Mouse (Mus musculus): ENCODE results near the gene Pgrmc1. TPM values are rescaled to one million over a fixed set of nuclear protein-coding genes. Genes with fewer than 3 reads are reported as not detected.

Pgrmc1 gene
- polyA plus RNA-seq, 1 experiment from 2014 or later: 240 TPM

DNA sequence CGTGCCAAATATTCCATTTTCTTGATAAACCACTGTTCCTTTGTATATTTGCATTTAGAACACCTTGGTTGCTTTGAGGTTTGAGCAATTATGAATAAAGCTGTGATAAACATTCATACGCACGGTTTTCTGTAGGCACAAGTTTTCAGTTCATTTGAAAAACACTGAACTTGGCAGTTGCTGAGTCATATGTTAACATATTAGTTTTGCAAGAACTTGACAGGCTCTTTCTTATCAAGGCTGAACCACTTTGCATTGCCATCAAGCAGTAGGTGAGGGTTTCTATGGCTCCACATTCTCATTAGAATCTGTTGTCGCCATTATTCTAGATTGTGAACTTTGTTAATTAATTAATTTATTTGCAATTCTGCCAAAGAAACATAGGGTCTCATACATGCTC, 37.8 kb upstream of the Pgrmc1 start:
- no peak for TF ChIP-seq CTCF (IDR thresholded peaks at IDR 0.05; ENCODE audit: low read depth)
- no peak for TF ChIP-seq EP300 (optimal IDR thresholded peaks at IDR 0.05)
- ATAC-seq (ENCODE audit: low FRiP score, low TSS enrichment): no peak
- H3K4me3 ChIP-seq (ENCODE audit: low read depth, low read length): no peak overlapping the region
- no peak overlapping the region for H3K27ac ChIP-seq (replicated peaks)
- H3K4me2 ChIP-seq (replicated peaks; ENCODE audit: low read depth): no peak overlapping the region
- no peaks in the 10 kb centered on the region for H3K27me3 ChIP-seq (ENCODE audit: control insufficient read depth, insufficient read depth, low read length)
- no peak overlapping the region for H3K9ac ChIP-seq (ENCODE audit: low read length)
- H3K36me3 ChIP-seq (ENCODE audit: control insufficient read depth, insufficient read depth, low read length): no peaks in the 10 kb centered on the region
- 55% methylated on average over 4 of the region's 4 CpGs for WGBS
- no peaks in the 10 kb centered on the region for H3K9me3 ChIP-seq (ENCODE audit: control insufficient read depth, low read length)
- no peak for DNase-seq (ENCODE audit: low spot score)
- no peaks in the 10 kb centered on the region for H3K4me1 ChIP-seq (replicated peaks; ENCODE audit: control insufficient read depth, insufficient read depth)

DNA sequence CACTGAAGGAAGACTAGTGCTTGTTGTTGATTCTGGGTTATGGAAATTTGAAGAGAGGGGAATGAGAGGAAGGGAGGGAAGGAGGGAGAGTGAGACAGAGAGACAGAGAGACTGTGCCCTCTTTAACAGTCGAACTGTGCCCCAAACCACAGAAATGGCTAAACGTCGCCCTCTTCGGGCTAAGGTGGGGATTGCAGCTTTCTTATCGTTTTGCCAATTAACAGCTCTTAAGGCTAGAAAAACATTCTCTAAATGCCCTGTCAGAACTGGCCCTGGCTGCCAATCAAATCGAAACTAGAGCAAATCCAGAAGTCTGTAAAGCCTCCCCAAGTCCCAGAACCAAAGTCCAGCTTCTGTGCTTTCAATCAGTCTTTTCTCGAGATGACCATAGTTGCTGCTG, 36.4 kb upstream of the Pgrmc1 start:
- 7% methylated on average over 7 of the region's 7 CpGs for WGBS
- ATAC-seq (ENCODE audit: low FRiP score, low TSS enrichment): no peak

DNA sequence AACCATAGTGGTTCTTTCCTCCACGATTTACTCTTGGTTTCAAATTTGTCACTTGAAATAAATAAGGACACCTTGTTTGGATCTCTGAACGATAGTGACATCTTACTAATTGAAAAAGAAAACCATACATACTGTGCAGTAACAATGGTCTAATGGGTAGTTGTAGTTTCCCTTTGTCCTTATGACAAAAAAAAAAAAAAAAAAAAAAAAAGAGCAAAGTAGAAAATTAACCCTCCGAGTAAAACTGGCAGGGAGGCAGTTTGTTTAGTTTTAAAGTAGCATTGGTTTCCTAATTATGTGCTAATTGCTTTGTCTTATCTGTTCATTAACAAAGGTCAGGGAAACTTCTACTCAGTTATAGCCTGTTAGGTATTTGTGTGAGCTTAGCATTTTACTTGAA, 35.9 kb upstream of the Pgrmc1 start:
- H3K4me2 ChIP-seq (replicated peaks; ENCODE audit: low read depth): no peak overlapping the region
- TF ChIP-seq EP300 (optimal IDR thresholded peaks at IDR 0.05) (no peak), CTCF (IDR thresholded peaks at IDR 0.05; ENCODE audit: low read depth) (no peak)

More for the DNA sequence above, 36.4 kb upstream of the Pgrmc1 start:
- Histone ChIP-seq H3K36me3 (ENCODE audit: control insufficient read depth, insufficient read depth, low read length) (no peaks in the 10 kb centered on the region), H3K9ac (ENCODE audit: low read length) (no peak overlapping the region), H3K4me1 (replicated peaks; ENCODE audit: control insufficient read depth, insufficient read depth) (no peaks in the 10 kb centered on the region), H3K4me3 (ENCODE audit: low read depth, low read length) (no peak overlapping the region), H3K27me3 (ENCODE audit: control insufficient read depth, insufficient read depth, low read length) (no peaks in the 10 kb centered on the region), H3K4me2 (replicated peaks; ENCODE audit: low read depth) (no peak overlapping the region), H3K27ac (replicated peaks) (no peak overlapping the region), H3K9me3 (ENCODE audit: control insufficient read depth, low read length) (no peaks in the 10 kb centered on the region)
- no peak for TF ChIP-seq EP300 (optimal IDR thresholded peaks at IDR 0.05)
- TF ChIP-seq CTCF (IDR thresholded peaks at IDR 0.05; ENCODE audit: low read depth): peak; percentile 82
- DNase-seq (ENCODE audit: low spot score): peak; percentile 73

DNA sequence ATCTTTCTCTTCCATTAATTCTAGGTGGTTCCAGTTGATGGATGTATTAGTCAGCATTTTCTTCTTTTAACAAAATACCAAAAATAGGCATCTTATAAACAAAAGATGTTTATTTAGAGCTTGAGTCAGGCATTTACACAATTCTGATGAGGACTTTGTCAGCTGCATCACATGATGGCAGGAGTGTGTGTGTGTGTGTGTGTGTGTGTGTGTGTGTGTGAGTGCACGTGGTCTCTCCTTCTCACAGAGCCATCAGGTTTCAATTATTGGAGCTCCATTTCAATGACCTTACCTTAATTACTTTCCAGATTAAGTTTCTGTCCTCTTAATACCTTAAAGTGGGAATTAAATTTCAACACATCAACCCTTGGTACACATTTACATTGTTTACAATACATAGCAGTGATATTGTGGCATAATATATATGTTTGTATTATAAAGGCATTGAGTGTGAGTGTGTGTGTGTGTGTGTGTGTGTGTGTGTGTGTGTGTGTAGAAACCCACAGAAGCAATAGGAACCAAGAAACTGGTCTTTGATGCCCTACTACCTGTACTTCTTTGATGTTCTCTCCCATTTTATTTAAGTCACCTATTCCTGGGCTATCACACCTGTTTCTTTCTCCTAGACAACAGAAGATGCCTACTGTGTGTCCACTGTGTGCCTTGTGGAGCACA, 11.2 kb upstream of the Pgrmc1 start:
- Histone ChIP-seq H3K27ac (replicated peaks) (no peak overlapping the region), H3K4me2 (replicated peaks; ENCODE audit: low read depth) (no peak overlapping the region), H3K9me3 (ENCODE audit: control insufficient read depth, low read length) (no peaks in the 10 kb centered on the region), H3K4me3 (ENCODE audit: low read depth, low read length) (no peak overlapping the region), H3K4me1 (replicated peaks; ENCODE audit: control insufficient read depth, insufficient read depth) (no peaks in the 10 kb centered on the region), H3K27me3 (ENCODE audit: control insufficient read depth, insufficient read depth, low read length) (no peaks in the 10 kb centered on the region), H3K9ac (ENCODE audit: low read length) (no peak overlapping the region), H3K36me3 (ENCODE audit: control insufficient read depth, insufficient read depth, low read length) (no peaks in the 10 kb centered on the region)
- TF ChIP-seq CTCF (IDR thresholded peaks at IDR 0.05; ENCODE audit: low read depth): no peak
- TF ChIP-seq EP300 (optimal IDR thresholded peaks at IDR 0.05): no peak
- DNase-seq (ENCODE audit: low spot score) (no peak), ATAC-seq (ENCODE audit: low FRiP score, low TSS enrichment) (no peak)
- WGBS: 40% methylated on average over 1 of the region's 1 CpGs

More for the DNA sequence above, 35.9 kb upstream of the Pgrmc1 start:
- no peaks in the 10 kb centered on the region for H3K9me3 ChIP-seq (ENCODE audit: control insufficient read depth, low read length)
- no peak overlapping the region for H3K4me3 ChIP-seq (ENCODE audit: low read depth, low read length)
- no peak for DNase-seq (ENCODE audit: low spot score)
- H3K36me3 ChIP-seq (ENCODE audit: control insufficient read depth, insufficient read depth, low read length): no peaks in the 10 kb centered on the region
- 27% methylated on average over 3 of the region's 3 CpGs for WGBS
- ATAC-seq (ENCODE audit: low FRiP score, low TSS enrichment): no peak
- no peak overlapping the region for H3K9ac ChIP-seq (ENCODE audit: low read length)
- H3K27ac ChIP-seq (replicated peaks): no peak overlapping the region
- H3K27me3 ChIP-seq (ENCODE audit: control insufficient read depth, insufficient read depth, low read length): no peaks in the 10 kb centered on the region
- H3K4me1 ChIP-seq (replicated peaks; ENCODE audit: control insufficient read depth, insufficient read depth): no peaks in the 10 kb centered on the region

DNA sequence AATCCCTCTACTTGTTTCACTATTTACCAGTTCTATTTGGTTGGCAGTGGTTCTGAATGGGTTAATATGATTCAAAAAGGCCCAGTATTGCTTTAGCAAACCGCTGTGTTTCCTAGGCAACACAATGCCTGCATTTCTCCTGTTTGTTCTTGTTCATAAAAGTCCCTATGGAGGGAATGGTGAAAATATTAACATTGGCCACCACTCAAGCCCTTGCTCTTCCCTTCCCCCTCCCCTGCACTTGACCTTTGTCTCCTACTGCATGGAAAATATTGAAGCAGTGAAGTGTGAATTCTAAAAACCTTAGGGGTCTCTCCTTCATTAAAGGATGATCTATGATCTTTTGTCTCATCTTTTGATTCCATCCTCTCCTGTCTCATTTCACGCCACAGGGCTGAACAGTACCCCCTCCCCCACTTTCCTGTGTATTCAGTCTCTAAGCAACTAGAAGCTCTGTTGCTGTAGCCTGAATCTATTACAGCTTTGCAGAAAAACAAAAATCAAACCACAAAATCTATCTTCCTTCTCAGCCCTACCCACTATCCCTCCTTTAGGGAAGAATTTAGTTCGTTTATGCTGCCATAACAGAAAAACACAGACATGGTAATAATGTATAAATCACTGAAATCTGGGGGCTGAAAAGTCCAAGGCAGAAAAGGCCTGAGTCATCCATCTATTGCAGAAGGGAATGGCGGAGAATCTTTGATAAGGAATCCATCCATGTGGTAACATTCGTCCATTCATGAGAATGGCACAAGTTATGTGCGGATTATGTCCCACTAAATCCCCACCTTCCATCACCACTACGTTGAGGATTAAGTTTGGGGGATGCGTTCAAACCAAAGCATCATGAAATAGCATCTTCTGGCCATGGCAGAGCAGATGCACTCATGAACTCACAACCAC, 10.4 kb upstream of the Pgrmc1 start:
- no peaks in the 10 kb centered on the region for H3K9me3 ChIP-seq (ENCODE audit: control insufficient read depth, low read length)
- H3K4me2 ChIP-seq (replicated peaks; ENCODE audit: low read depth): no peak overlapping the region
- H3K27me3 ChIP-seq (ENCODE audit: control insufficient read depth, insufficient read depth, low read length): no peaks in the 10 kb centered on the region
- WGBS: 62% methylated on average over 8 of the region's 8 CpGs
- H3K36me3 ChIP-seq (ENCODE audit: control insufficient read depth, insufficient read depth, low read length): no peaks in the 10 kb centered on the region
- TF ChIP-seq CTCF (IDR thresholded peaks at IDR 0.05; ENCODE audit: low read depth) (no peak), EP300 (optimal IDR thresholded peaks at IDR 0.05) (no peak)
- H3K4me3 ChIP-seq (ENCODE audit: low read depth, low read length): no peak overlapping the region
- DNase-seq (ENCODE audit: low spot score): peak; percentile 13
- ATAC-seq (ENCODE audit: low FRiP score, low TSS enrichment): no peak
- no peak overlapping the region for H3K9ac ChIP-seq (ENCODE audit: low read length)
- H3K27ac ChIP-seq (replicated peaks): no peak overlapping the region
- no peaks in the 10 kb centered on the region for H3K4me1 ChIP-seq (replicated peaks; ENCODE audit: control insufficient read depth, insufficient read depth)

DNA sequence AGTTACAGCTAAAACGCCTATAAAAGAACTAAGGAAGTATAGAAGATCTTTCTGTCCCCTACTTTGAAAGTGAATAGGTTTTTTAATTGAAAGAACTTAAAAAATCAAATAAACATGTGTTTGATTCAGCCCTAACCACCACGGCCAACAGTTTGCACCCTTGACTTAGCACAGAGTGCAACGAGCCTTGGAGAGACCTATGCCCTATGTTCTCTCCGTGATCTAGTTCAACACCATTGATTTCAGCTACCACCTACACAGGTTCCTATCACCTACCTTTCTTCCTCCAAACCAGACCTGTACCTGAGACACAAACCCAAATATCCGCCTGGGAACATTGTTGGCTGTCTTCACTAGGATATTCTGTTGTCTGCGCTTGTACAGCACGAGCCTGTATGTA, 7.7 kb upstream of the Pgrmc1 start:
- no peaks in the 10 kb centered on the region for H3K9me3 ChIP-seq (ENCODE audit: control insufficient read depth, low read length)
- DNase-seq (ENCODE audit: low spot score) (no peak), ATAC-seq (ENCODE audit: low FRiP score, low TSS enrichment) (no peak)
- no peak overlapping the region for H3K4me3 ChIP-seq (ENCODE audit: low read depth, low read length)
- no peak overlapping the region for H3K9ac ChIP-seq (ENCODE audit: low read length)
- WGBS: 79% methylated on average over 7 of the region's 7 CpGs
- H3K27me3 ChIP-seq (ENCODE audit: control insufficient read depth, insufficient read depth, low read length): no peaks in the 10 kb centered on the region
- TF ChIP-seq EP300 (optimal IDR thresholded peaks at IDR 0.05) (no peak), CTCF (IDR thresholded peaks at IDR 0.05; ENCODE audit: low read depth) (no peak)
- H3K4me2 ChIP-seq (replicated peaks; ENCODE audit: low read depth): no peak overlapping the region
- no peaks in the 10 kb centered on the region for H3K4me1 ChIP-seq (replicated peaks; ENCODE audit: control insufficient read depth, insufficient read depth)
- H3K27ac ChIP-seq (replicated peaks): no peak overlapping the region
- H3K36me3 ChIP-seq (ENCODE audit: control insufficient read depth, insufficient read depth, low read length): no peaks in the 10 kb centered on the region
